Mouse (Mus musculus): ENCODE measurements around the gene Gnb1l. TPM values are rescaled to one million over a fixed set of nuclear protein-coding genes. Genes with fewer than 3 reads are reported as not detected.

Gene Gnb1l
- polyA plus RNA-seq, 1 experiment from 2014 or later: 16.7 TPM

- Histone ChIP-seq H3K4me1 (replicated peaks) (peaks cover 8% of the 10 kb centered on the region; the same call in 1 of the 2 replicates), H3K4me2 (no peak overlapping the region), H3K27ac (replicated peaks) (no peak overlapping the region), H3K36me3 (no peaks in the 10 kb centered on the region), H3K9me3 (no peaks in the 10 kb centered on the region), H3K27me3 (no peaks in the 10 kb centered on the region), H3K9ac (no peak overlapping the region), H3K4me3 (no peak overlapping the region)
- 78% methylated on average over 2 of the region's 2 CpGs for WGBS
- ATAC-seq (ENCODE audit: low FRiP score, low read depth): no peak
Measured at GRCm38 (mm10) chr16:18554721-18555120, 56.2 kb downstream of the Gnb1l start.

GRCm38 (mm10) chr16:18555235-18555935, 56.9 kb downstream of the Gnb1l start:
- no peak overlapping the region for H3K4me3 ChIP-seq

GRCm38 (mm10) chr16:18556461-18556860, 57.9 kb downstream of the Gnb1l start:
- H3K9ac ChIP-seq: no peak overlapping the region
- no peaks in the 10 kb centered on the region for H3K36me3 ChIP-seq
- no peak overlapping the region for H3K4me2 ChIP-seq
- no peak overlapping the region for H3K27ac ChIP-seq (replicated peaks)
- no peak for ATAC-seq (ENCODE audit: low FRiP score, low read depth)
- 95% methylated on average over 3 of the region's 3 CpGs for WGBS
- H3K27me3 ChIP-seq: no peaks in the 10 kb centered on the region
- peaks cover 8% of the 10 kb centered on the region; the same call in 1 of the 2 replicates for H3K4me1 ChIP-seq (replicated peaks)
- H3K9me3 ChIP-seq: no peaks in the 10 kb centered on the region
- no peak overlapping the region for H3K4me3 ChIP-seq

More at GRCm38 (mm10) chr16:18555235-18555935, 56.9 kb downstream of the Gnb1l start:
- ATAC-seq (ENCODE audit: low FRiP score, low read depth): no peak
- Histone ChIP-seq H3K4me2 (no peak overlapping the region), H3K27me3 (no peaks in the 10 kb centered on the region), H3K36me3 (no peaks in the 10 kb centered on the region), H3K9ac (no peak overlapping the region), H3K9me3 (no peaks in the 10 kb centered on the region), H3K4me1 (replicated peaks) (peaks cover 8% of the 10 kb centered on the region; the same call in 1 of the 2 replicates), H3K27ac (replicated peaks) (no peak overlapping the region)
- 73% methylated on average over 17 of the region's 17 CpGs for WGBS

- Histone ChIP-seq H3K4me1 (replicated peaks) (no peaks in the 10 kb centered on the region), H3K27ac (replicated peaks) (no peak overlapping the region), H3K4me2 (no peak overlapping the region), H3K9ac (no peak overlapping the region), H3K27me3 (no peaks in the 10 kb centered on the region), H3K4me3 (no peak overlapping the region), H3K9me3 (no peaks in the 10 kb centered on the region), H3K36me3 (no peaks in the 10 kb centered on the region)
- 75% methylated on average over 2 of the region's 2 CpGs for WGBS
- no peak for ATAC-seq (ENCODE audit: low FRiP score, low read depth)
Measured at GRCm38 (mm10) chr16:18564472-18564871, 66.0 kb downstream of the Gnb1l start.

- Histone ChIP-seq H3K36me3 (no peaks in the 10 kb centered on the region), H3K27ac (replicated peaks) (no peak overlapping the region), H3K4me3 (no peak overlapping the region), H3K9me3 (no peaks in the 10 kb centered on the region), H3K4me1 (replicated peaks) (no peaks in the 10 kb centered on the region), H3K4me2 (no peak overlapping the region), H3K27me3 (no peaks in the 10 kb centered on the region), H3K9ac (no peak overlapping the region)
- WGBS: 76% methylated on average over 7 of the region's 7 CpGs
- ATAC-seq (ENCODE audit: low FRiP score, low read depth): no peak
Measured at GRCm38 (mm10) chr16:18568599-18568998, 70.1 kb downstream of the Gnb1l start.

- H3K4me3 ChIP-seq: no peak overlapping the region
- no peak overlapping the region for H3K4me2 ChIP-seq
- H3K36me3 ChIP-seq: no peaks in the 10 kb centered on the region
- no peaks in the 10 kb centered on the region for H3K9me3 ChIP-seq
- ATAC-seq (ENCODE audit: low FRiP score, low read depth): no peak
- no peaks in the 10 kb centered on the region for H3K4me1 ChIP-seq (replicated peaks)
- H3K27ac ChIP-seq (replicated peaks): no peak overlapping the region
- 80% methylated on average over 8 of the region's 8 CpGs for WGBS
- H3K9ac ChIP-seq: no peak overlapping the region
- H3K27me3 ChIP-seq: peaks cover 23% of the 10 kb centered on the region
Measured at GRCm38 (mm10) chr16:18574196-18574595, 75.7 kb downstream of the Gnb1l start.

- ATAC-seq (ENCODE audit: low FRiP score, low read depth): no peak
- no peaks in the 10 kb centered on the region for H3K9me3 ChIP-seq
- H3K36me3 ChIP-seq: no peaks in the 10 kb centered on the region
- 47% methylated on average over 3 of the region's 3 CpGs for whole genome bisulfite sequencing
- no peak overlapping the region for H3K9ac ChIP-seq
- H3K4me2 ChIP-seq: no peak overlapping the region
- no peak overlapping the region for H3K4me3 ChIP-seq
- H3K27me3 ChIP-seq: peaks cover 51% of the 10 kb centered on the region
- peaks cover 13% of the 10 kb centered on the region for H3K4me1 ChIP-seq (replicated peaks)
- no peak overlapping the region for H3K27ac ChIP-seq (replicated peaks)
Measured at GRCm38 (mm10) chr16:18577071-18577470, 78.6 kb downstream of the Gnb1l start.

- H3K36me3 ChIP-seq: no peaks in the 10 kb centered on the region
- no peak overlapping the region for H3K4me3 ChIP-seq
- peaks cover 19% of the 10 kb centered on the region for H3K4me1 ChIP-seq (replicated peaks)
- peaks cover 57% of the 10 kb centered on the region for H3K27me3 ChIP-seq
- H3K27ac ChIP-seq (replicated peaks): no peak overlapping the region
- 26% methylated on average over 5 of the region's 5 CpGs for WGBS
- no peak overlapping the region for H3K9ac ChIP-seq
- ATAC-seq (ENCODE audit: low FRiP score, low read depth): no peak
- H3K4me2 ChIP-seq: no peak overlapping the region
- no peaks in the 10 kb centered on the region for H3K9me3 ChIP-seq
Measured at GRCm38 (mm10) chr16:18577599-18578160, 79.2 kb downstream of the Gnb1l start.

GRCm38 (mm10) chr16:18580389-18580788, 81.9 kb downstream of the Gnb1l start:
- no peak for ATAC-seq (ENCODE audit: low FRiP score, low read depth)
- Histone ChIP-seq H3K4me3 (no peak overlapping the region), H3K9ac (no peak overlapping the region), H3K27me3 (peaks cover 82% of the 10 kb centered on the region), H3K4me2 (no peak overlapping the region), H3K4me1 (replicated peaks) (peaks cover 19% of the 10 kb centered on the region), H3K36me3 (no peaks in the 10 kb centered on the region), H3K9me3 (no peaks in the 10 kb centered on the region), H3K27ac (replicated peaks) (no peak overlapping the region)
- 23% methylated on average over 2 of the region's 2 CpGs for WGBS

- Histone ChIP-seq H3K4me1 (replicated peaks) (peaks cover 22% of the 10 kb centered on the region), H3K9me3 (no peaks in the 10 kb centered on the region), H3K9ac (no peak overlapping the region), H3K4me3 (peak overlapping the region; percentile 39), H3K36me3 (no peaks in the 10 kb centered on the region), H3K4me2 (peak overlapping the region; percentile 62), H3K27me3 (peaks cover 90% of the 10 kb centered on the region), H3K27ac (replicated peaks) (no peak overlapping the region)
- WGBS: 3% methylated on average over 21 of the region's 21 CpGs
- ATAC-seq (ENCODE audit: low FRiP score, low read depth): no peak
Measured at GRCm38 (mm10) chr16:18581050-18581622, 82.6 kb downstream of the Gnb1l start.

- WGBS: under 1% methylated on average over 64 of the region's 66 CpGs
- Histone ChIP-seq H3K4me2 (peak overlapping the region; percentile 62), H3K9me3 (no peaks in the 10 kb centered on the region), H3K4me1 (replicated peaks) (peaks cover 28% of the 10 kb centered on the region), H3K27me3 (peaks cover 92% of the 10 kb centered on the region), H3K27ac (replicated peaks) (no peak overlapping the region), H3K4me3 (peak overlapping the region; percentile 39), H3K36me3 (no peaks in the 10 kb centered on the region), H3K9ac (no peak overlapping the region; the same call in 1 of the 2 replicates)
- ATAC-seq (ENCODE audit: low FRiP score, low read depth): peak; percentile 13; the same call in 1 of the 2 replicates
Measured at GRCm38 (mm10) chr16:18581623-18582205, 83.2 kb downstream of the Gnb1l start.

All from hindbrain, embryonic 15.5 days (tissue).